Mouse (Mus musculus) spleen, postnatal 36 days (tissue): Measurements from ENCODE around the gene Alg9.

Source experiments
- DNase-seq, 2 experiments: peaks; one replicate each; pipeline ENCODE4 v3.0.0; 2022; ENCODE audit warnings: low spot score in 2 of 2, mixed read lengths in 1 of 2

Alg9 gene

GRCm38 (mm10) chr9:50774991-50775612 lies at the start of gene Alg9, which contains the start of gene 1110032A03Rik:
Gene Alg9, plus strand, starts transcription at chr9:50775019.
Gene 1110032A03Rik, minus strand, starts transcription at chr9:50775520.
- peak; percentile 80 to 84 for DNase-seq

- DNase-seq: no peak
Measured at GRCm38 (mm10) chr9:50725921-50726590, 48.8 kb upstream of the Alg9 start.

- no peak for DNase-seq
Measured at GRCm38 (mm10) chr9:50727171-50727924, 47.5 kb upstream of the Alg9 start.

DNA sequence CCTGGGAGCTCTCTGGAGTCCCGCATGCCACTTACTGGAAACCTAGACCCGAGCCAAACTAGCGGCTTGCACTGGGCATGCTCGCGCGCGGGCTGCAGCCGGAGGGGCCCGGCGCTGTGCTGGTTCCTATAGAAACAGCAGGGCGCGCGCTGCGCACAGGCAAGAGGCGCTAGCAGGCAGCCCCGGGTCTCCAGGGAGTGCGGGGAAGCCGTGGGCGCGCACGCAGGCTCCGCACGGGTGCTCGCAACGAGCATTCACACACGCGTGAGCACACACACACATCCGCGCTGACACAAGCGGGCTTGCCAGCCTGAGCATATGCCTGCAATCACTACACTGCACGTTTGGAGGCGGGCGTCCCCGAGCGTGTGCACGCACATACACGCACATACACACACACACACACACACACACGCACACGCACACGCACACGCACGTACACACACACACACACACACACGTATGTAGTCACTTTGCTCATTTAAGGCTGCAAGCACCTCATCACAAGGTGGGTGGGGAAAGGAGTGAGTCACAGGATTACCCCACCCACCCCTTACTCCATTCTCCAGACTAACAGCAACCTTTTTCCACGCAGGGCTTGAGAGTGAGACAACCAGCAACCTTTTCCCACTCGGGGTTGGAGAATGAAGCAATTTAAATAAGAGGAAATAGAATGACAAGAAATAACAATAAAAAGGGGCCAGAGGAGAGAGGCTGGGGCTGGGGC lies 46.7 kb upstream of the Alg9 start:
- peak; percentile 14 to 25 for DNase-seq

DNA sequence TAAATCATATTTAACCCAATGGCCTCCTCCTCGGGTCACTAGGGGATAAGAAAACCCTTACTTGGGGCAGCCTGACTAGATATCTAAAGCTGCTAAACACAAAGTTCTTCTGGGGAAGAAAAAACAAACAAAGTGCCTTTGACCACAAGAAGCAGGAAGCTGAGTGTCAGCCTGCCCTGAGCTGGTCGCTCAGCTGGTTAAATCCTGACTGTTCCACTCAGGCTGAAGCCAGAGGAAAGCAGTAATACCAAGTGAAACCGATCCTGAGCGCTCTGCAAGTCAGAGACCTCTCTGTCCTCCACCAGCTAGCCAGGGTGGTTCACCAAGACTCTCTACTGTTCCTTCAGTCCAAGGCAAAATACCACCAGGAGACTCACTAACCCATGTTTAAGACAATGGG lies 45.2 kb upstream of the Alg9 start:
- DNase-seq: no peak

DNA sequence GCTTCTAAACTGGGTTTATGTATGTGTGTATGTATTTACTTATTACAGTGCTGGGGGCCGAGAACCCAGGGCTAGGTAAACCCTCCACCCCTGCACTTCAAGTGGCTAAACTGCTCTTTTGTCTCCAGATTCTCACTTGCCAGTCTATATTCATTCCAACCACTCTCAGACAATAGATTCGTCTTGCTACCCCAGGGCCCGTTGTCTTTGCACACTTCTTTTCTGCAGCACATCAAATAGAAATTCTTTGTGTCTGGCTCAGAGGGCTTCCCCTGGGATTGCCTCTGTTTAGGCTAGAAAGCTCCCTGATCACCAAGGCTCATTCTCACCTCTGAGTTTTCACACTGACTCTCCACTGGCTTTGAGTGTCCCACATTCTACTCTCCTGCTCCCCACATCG lies 42.3 kb upstream of the Alg9 start:
- no peak for DNase-seq

GRCm38 (mm10) chr9:50734989-50735388 lies 39.8 kb upstream of the Alg9 start:
- peak in 1 of 2 experiments; percentile 8 for DNase-seq

- peak; percentile 79 for DNase-seq
Measured at GRCm38 (mm10) chr9:50738914-50739870, 35.6 kb upstream of the Alg9 start, which contains the start of gene Dixdc1. Gene Dixdc1, minus strand, starts transcription at chr9:50739517.

GRCm38 (mm10) chr9:50740867-50741784 lies 33.7 kb upstream of the Alg9 start:
- DNase-seq: no peak

DNA sequence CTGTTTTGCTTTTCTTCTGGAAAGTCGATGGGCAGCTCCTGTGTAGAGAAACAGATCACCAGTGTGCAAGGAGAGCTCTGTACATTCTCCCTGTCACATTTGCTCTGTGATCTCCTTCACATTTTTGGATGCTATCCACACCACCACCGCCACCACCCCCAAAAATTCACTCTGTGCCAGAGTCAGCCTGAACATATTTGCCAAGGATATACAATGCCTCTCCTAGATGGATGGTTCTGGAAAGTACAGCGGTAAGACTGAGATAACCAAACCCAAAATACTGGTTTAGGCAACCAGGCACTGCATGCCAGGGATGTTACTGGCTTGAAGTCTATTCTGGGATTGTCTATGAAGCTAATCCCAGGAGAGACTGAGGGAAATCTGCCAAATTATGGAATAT lies 32.6 kb upstream of the Alg9 start:
- DNase-seq: no peak

DNA sequence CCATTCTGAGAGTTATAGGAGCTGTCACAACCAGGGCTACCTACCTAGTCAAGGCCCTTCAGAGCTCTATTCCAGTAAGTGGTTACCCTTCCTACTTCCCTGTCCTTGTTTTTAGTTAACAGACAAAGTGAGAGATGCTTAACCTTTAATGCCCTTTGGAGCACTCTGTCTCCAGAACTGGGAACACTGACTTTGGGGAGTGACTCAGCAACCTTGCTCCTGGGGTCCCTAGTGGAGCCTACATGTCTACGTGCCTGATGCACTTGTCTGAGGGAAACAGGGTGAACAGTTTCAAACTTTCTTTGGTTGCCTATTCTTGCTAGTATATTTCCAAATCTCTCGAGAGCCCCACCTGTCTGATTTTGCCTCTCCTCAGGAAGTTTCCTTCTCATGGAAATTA lies 32.1 kb upstream of the Alg9 start:
- no peak for DNase-seq

- no peak for DNase-seq
Measured at GRCm38 (mm10) chr9:50745806-50746205, 29.0 kb upstream of the Alg9 start.

- no peak for DNase-seq
Measured at GRCm38 (mm10) chr9:50746214-50746677, 28.6 kb upstream of the Alg9 start, which contains the start of gene 2310030G06Rik. Gene 2310030G06Rik, minus strand, starts transcription at chr9:50746536.

GRCm38 (mm10) chr9:50750706-50751105 lies 24.1 kb upstream of the Alg9 start:
- no peak for DNase-seq

DNA sequence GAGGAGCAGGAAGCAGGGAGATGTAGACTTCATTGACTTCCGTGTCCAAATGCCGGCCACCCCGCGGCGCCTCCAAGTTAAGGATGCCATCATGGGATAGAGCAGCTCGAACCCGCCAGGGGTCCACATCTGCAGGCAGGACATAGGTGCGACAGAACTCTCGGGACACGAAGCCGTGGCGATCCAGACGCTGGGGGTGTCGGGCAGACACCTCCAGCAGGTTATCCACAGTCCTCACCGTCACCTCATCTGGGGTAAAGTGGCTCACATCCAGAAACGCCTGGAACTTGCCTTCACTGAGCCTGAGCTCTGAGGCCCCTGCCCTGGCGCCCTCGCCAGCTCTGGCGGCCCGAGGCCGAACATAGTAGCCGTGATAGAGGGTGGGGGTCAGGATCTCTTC lies 23.5 kb upstream of the Alg9 start, which contains the start of gene Cryab:
Cryab (plus strand) TSS at position 3 of the 400 bp plus-strand sequence.
- DNase-seq: no peak

- DNase-seq: no peak
Measured at GRCm38 (mm10) chr9:50752054-50752602, 22.7 kb upstream of the Alg9 start, which contains the start of gene Hspb2. Gene Hspb2, minus strand, starts transcription at chr9:50752354.

DNA sequence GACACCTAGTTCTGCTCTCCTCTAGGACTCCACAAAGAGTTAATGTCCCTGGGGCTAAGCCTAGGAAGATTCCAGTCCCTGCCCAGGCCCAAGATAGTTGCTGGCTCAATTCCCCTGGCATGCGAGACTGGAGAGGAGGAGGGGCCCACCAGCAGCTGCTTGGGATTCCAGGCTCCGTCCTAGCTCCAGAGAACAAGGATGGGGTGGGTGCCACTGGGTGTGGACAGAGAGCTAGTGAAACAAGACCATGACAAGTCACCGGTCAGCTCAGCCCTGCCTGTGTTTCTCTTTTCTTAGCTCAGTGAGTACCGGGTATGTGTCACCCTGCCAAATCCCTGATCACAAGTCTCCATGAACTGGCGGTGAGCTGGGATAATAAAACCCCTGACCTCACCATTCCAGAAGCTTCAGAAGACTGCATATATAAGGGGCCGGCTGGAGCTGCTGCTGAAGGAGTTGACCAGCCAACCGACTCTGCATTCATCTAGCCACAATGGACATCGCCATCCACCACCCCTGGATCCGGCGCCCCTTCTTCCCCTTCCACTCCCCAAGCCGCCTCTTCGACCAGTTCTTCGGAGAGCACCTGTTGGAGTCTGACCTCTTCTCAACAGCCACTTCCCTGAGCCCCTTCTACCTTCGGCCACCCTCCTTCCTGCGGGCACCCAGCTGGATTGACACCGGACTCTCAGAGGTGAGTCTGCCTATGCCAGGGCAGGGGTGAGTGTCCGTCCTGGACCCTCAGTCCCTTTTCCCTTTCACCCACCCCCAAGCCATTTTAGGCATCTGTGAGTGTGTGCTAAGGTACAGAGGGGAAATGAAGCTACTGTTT lies 21.8 kb upstream of the Alg9 start:
- DNase-seq: no peak

- DNase-seq: no peak
Measured at GRCm38 (mm10) chr9:50753947-50754346, 20.9 kb upstream of the Alg9 start.
